Mouse (Mus musculus) 416B (cell line): Measurements from ENCODE around the gene Grb14.

Experiments used
- DNase-seq: peaks from one replicate; pipeline ENCODE4 v3.0.0; 2011; ENCODE audit warnings: low read depth

The Grb14 gene

DNA sequence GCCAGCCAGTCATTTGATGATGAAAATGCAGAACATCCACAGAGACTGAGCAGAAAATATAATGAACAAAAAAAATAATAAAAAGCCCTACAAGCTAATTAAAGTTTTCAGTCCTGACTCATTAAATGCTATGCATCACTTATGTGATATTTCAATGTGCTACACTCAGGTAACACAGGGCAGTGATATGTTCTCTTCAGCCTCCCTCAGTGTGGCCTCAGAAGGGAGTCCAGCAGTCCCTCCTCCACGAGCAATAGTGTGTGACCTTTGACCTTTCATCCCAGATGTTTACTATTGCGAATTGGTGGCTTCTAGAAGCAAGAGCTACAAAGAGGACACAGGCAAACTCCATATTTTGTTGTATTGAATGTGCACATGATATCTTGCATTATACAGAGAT, 146.5 kb downstream of the Grb14 start:
- DNase-seq: no peak
